Mouse (Mus musculus) CD8-positive naive resting alpha-beta T cell, adult 57 days (primary cell): ENCODE results near the gene Ssbp3. TPM values are rescaled to one million over a fixed set of nuclear protein-coding genes. Genes with fewer than 3 reads are reported as not detected.

Experiments
- total RNA-seq: library from RNA; stranded (reverse); gene quantifications from one replicate; pipeline ENCODE4 v1.2.4, GENCODE M21; 2023

The Ssbp3 gene
- total RNA-seq: 111 TPM

GRCm38 (mm10) chr4:106910201-106911172 lies at the start of gene Ssbp3:
Gene Ssbp3 (plus strand): TSS chr4:106910701.

GRCm38 (mm10) chr4:107066252-107067124 lies 156.0 kb downstream of the Ssbp3 start, which contains the start of the genes Mrpl37 and Cyb5rl:
Gene Mrpl37 (minus strand): TSS chr4:107066868.
Gene Cyb5rl (plus strand): TSS chr4:107066988.

GRCm38 (mm10) chr4:107096841-107097373 lies 186.4 kb downstream of the Ssbp3 start, which contains the start of gene Cdcp2:
Gene Cdcp2 (plus strand): TSS chr4:107096891.

Other genes with a start within 250 kb of the Ssbp3 start
- gene Ttc4, start 231.8 kb upstream of the Ssbp3 start, total RNA-seq: 32.1 TPM
- gene Mroh7, start 179.8 kb upstream of the Ssbp3 start, total RNA-seq: not detected
- gene Fam151a, start 176.8 kb upstream of the Ssbp3 start, total RNA-seq: not detected
- gene Acot11, start 105.7 kb upstream of the Ssbp3 start, total RNA-seq: 3.2 TPM
- gene Mrpl37, start 156.2 kb downstream of the Ssbp3 start, total RNA-seq: 66.0 TPM
- gene Cyb5rl, start 156.3 kb downstream of the Ssbp3 start, total RNA-seq: 14.1 TPM
- gene Cdcp2, start 186.2 kb downstream of the Ssbp3 start, total RNA-seq: not detected